Mouse (Mus musculus) heart, adult 8-10 months (tissue): Measurements from ENCODE around the gene Rpl34. TPM values are rescaled to one million over a fixed set of nuclear protein-coding genes. Genes with fewer than 3 reads are reported as not detected.

Experiments
- DNase-seq: peaks from one replicate; pipeline ENCODE4 v3.0.0; 2022; ENCODE audit warnings: low spot score
- total RNA-seq, 4 experiments: library from RNA; stranded (reverse); gene quantifications; 2 replicates each; pipeline ENCODE4 v1.2.4; 2022

The Rpl34 gene
- total RNA-seq, 4 experiments from 2014 or later: 346 to 409 (median 368) TPM

DNA sequence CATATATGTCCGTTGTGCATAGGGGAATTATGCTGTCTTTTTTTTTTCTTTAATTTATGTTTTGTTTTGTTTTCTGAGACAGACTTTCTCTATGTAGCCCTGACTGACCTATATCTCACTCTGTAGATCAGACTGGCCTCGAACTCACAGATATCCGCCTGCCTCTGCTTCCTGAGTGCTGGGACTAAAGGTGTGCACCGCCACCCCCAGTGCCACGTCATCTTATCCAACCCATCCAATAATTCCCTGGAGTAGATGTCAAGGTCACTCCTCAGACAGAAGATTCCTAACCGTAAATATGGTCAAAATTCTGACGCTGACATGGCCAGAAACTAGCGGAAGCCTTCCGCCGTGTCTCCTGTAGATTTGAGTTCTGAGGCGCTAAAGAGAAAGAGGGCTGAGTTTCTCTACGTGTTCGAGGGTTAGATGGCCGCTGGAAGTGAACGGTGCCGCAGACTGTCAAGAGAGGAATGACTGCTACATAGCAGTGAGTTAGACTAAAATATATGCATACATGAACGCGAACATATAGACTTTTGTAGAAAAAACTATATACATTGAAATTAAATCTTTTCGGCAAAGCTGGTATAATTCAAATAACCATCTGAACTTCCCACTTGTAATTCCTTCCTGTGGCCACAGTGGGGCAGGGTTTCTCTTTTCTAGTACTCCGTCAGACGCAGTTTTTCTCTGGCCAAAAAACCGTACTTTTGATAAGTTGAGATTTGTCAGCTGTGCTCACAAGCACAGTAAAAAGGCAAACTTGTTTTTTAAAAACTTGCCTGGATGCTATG, 15.2 kb downstream of the Rpl34 start:
- peak; percentile 77 for DNase-seq

DNA sequence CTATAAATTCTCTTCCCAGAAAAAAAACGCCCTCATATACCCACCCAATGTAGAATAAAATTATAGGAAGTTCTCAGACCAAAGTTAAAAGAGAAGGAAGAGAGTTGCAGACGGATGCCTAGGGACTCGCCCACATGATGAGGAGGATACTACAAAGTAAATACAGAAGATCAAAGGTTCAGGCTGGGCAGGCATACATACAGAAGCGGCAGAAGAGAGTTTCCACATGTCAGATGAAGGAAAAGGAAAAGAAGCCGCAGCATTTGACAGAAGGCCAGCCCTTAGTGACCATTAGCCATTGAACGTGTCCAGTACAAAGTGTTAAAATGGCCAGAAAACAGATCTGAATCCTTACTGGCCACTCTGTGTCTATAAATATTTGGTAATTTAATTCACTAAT, 17.3 kb downstream of the Rpl34 start:
- DNase-seq: no peak

DNA sequence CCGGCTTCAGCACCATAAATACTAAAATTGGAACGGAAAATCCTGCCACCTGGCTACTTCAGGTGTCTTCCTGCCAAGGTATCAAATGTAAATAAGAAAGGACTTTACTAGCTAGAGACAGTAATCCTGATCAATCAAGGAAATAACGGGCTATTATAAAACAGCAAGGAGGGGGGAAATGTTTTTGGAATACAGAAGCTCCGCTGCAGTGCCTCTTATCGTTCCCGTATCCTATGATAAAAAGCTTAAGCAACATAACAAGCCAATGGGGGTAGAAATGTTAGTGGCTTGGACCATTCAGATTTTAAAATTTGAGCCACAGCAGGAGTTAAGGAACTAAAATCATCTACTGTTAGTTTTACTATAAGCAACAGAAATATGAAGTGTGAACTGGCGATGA, 20.1 kb downstream of the Rpl34 start:
- DNase-seq: no peak

DNA sequence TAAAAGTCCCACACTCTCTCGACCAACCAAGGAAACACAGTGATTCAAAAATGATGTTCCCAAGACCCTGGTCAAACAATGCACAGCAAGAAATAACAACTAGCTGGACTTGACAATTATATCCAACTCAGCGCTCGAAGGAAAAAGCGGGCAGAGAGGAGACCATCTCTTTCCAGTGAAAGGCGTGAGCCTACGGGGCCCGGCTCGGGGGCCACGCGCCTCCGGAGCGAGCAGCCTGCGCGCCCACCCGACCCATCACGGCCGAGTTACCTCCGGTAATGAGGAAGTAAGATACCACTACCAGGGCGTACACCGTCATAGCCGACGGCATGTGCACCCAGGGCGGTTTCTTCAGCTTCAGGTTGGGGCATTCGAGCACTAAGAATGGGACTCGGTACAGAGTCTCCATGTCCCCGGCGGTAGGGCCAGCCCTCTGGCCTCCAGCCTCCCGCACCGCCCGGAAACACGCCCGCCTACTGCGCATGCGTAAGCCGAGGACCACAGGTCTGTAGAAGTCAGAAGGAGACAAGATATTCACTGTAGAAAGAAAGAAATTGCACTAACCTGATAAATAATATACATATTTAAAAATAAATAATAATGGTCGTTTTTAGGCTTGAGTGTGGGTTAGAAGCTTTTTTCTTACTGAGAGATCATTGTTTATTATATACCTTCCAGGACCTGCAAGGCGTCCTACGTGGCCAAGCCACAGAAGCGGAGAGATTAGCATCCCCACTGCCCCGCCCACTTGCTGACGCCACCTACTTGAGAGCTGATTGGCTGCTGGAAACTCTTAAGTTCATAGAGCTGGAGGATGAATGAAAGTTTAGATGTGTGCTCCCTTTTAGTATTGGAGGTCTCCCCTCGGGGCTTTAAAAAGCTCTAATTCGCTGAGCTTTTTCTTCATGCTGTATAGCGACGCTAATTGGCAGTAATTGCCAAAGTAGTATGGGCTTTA, 21.0 kb downstream of the Rpl34 start, which contains the start of gene Ostc:
Gene Ostc (minus strand): TSS at position 478 of the 958 bp plus-strand sequence.
- DNase-seq: peak; percentile 97

DNA sequence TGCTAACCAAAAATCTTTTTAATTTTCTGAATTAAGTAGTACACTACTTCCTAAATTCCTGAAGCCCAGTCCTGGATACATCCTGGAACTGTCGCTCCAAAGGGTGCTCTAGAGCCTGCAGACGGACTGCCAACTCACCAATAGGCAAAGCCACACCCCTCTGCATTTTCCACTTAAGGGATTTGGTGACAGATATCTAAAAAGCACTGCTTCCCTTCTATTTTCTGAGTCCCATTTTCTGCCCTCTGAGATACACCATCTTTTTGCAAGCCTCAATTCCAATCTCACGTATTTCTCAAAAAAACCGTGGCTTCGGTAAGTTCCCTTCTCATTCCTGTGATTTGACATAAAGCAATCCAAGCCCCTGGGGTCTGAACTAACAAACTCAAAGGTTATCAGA, 21.7 kb downstream of the Rpl34 start:
- no peak for DNase-seq

DNA sequence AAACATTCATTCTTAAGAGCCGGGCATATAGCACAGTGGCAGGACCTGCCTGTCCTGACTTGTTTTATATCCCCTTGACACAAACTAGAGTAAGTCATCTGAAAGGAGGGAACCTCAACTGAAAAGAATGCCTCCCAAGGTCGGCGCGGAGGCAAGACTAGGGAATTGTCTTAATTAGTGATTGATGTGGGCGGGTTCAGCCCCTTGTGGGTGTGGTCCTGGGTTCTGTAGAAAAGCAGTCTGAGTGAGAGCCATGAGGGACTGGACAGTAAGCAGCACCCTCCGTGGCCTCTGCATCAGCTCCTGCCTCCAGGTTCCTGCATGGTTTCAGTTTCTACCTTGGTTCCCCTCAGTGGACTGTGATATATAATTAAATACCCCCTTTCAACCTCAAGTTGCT, 27.9 kb downstream of the Rpl34 start:
- no peak for DNase-seq

DNA sequence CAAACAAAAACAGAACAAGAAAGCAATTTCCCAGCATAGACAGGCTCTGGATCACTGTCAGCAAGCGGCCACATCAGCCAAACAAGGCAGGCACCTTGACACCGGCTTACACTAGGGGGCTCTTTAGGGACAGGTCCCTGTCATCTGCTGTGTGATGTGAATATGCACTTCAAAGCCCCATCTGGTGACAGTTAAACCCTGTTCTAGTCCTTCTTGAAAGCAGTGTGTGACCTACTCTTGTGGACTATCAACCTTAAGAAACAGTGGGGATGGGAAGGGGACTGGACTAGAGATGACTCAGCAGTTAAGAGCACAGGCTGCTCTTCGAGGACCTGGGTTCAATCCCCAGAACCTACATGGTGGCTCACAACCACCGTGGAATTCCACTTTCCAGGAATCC, 32.6 kb downstream of the Rpl34 start:
- DNase-seq: no peak

DNA sequence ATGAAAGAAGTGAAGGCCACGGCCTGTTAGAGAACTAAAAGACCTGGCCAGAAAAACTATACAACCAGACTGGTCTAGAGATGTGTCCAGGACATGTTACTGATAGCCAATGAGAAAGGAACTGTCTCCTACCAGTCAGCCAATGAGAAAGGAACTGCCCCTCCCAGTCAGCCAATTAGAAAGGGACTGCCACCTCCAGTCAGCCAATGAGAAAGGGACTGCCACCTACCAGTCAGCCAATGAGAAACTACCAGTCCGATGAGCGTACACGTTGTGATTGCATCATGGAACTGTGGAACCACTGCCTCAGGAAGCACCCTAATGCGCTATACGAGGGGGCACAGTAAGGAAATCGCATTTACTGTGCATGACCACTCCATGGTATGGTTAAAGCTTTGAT, 35.5 kb downstream of the Rpl34 start:
- DNase-seq: no peak

DNA sequence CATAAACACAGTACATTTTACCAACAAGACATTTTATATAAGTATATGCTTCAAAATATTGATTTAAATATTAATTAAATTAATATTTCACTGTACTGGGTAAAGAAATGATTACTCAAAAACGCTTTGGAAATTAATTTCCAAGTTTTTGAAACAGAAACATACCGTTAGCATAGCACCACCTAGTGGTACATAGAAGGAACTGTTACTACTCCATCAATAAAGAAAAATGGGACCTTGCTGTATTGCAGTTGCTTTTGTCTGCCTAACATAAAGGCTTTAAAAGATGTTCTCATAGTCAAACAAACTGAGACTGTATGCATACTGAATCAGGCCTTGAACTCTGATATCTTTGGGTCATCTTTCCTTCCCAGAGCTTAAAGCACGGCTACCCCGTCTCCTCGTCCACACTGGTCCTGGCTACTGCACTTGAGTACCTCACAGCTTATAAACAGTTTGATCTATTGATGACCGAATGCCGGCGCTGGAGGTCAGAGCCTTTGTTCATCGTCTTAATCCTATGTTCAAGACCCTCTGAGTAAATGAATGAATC, 36.1 kb downstream of the Rpl34 start:
- no peak for DNase-seq

DNA sequence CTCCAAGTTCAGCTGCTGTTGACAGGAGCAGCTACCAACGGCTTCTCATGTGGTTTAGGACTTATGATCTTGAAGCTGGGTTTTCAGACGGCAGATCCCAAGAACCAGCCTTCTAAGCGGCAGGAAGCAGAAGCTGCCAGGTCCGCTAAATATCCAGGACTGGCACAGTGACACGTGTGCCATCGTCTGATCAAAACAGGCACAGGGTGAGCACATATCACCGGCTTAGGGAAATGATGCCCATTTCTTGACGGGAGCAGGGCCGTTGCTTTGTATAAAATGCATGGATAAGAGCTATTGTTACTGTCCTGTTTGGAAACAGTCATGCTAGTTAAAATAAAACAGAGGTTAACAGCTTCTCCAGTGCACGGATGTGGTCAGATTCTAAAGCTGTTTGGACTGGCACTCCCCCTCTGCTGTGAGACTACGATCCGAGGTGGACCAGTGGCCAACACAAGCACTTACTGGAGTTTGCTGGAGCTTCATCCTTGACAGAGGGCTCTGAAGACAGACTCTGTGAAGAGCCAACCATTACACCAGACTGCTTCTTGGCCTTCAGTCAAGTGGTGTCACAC, 38.5 kb downstream of the Rpl34 start:
- no peak for DNase-seq

DNA sequence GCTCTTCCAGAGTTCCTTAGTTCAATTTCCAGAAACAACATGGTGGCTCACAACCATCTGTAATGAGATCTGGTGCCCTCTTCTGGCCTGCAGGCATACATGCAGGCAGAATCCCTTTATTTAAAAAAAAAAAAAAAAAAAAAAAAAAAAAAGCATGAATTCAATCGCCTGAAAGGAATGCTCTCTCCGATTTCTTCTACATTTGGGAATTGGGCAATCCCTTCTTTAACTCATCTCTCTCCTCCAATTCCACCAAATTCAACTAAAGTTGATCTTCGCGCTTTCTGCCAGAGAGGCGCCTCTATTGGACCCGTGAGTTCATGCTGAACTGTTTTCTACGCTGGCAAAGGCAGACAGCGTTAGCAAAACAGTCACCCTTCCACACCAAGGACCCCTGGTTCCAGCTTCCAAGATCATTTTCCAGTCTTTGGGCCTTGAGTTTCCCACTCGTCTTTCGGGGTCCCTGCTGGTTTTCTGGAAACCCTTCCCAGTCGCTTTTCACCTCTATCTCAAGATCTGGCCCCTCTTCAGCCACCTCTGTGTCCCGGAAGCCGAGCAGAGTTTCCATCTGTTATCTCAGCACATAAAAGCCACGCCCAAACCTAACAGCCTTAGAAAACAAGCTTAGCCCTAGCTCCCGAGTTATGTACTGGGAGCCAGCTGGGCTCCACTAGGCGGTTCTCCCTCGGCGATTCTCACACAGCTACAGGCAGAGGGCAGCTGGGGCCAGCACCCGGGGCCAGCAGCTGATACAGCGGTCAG, 39.2 kb downstream of the Rpl34 start:
- peak; percentile 53 for DNase-seq

DNA sequence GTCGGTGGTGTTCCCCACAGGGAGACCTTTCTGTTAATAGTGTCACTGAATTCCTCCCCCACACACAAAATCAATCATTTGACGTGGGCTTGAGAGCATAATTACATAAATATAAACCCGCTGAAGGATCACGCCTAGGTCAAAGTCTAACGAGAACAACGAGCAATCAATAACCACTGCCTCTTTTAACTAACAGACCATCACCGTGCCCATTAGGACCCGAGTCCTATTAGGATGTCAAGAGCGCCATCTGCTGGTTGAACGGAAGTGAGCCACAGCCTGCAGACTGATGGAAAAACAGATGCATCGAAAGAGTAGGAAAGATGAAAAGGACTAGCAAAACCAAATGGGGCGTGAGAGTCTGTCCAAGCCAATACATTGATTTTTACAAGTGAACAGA, 40.6 kb downstream of the Rpl34 start:
- peak; percentile 60 for DNase-seq

DNA sequence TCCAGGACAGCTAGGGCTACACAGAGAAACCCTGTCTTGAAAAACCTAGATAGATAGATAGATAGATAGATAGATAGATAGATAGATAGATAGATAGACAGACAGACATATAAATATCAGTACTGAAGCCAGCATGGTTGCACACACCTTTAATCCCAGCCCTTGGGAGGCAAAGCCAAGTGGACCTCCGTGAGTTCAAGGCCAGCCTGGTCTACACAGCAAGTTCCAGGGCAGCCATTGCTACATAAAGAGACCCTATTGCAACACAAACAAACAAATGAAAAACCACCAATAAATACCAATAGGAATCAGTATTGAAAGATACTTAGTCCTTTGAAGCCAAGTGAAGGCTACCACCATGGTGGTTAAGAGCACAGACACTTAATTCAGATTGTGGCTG, 43.1 kb downstream of the Rpl34 start:
- DNase-seq: no peak

DNA sequence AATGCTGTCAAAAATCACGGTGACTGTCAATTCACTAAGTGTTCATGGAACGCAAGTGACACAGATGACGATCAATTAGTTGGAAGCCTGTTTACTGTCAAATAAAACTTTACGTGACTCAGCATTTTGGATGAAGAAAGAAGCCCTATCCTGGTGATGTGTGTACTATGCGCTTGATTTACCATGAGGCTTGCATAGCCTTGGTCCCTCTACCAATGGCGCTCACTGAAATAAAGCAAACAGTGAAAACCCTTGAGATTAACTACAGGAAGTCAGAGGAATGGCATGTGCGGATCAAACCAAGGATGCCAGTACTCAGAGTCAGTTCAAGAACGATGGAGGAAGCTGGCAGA, 45.2 kb downstream of the Rpl34 start:
- no peak for DNase-seq

DNA sequence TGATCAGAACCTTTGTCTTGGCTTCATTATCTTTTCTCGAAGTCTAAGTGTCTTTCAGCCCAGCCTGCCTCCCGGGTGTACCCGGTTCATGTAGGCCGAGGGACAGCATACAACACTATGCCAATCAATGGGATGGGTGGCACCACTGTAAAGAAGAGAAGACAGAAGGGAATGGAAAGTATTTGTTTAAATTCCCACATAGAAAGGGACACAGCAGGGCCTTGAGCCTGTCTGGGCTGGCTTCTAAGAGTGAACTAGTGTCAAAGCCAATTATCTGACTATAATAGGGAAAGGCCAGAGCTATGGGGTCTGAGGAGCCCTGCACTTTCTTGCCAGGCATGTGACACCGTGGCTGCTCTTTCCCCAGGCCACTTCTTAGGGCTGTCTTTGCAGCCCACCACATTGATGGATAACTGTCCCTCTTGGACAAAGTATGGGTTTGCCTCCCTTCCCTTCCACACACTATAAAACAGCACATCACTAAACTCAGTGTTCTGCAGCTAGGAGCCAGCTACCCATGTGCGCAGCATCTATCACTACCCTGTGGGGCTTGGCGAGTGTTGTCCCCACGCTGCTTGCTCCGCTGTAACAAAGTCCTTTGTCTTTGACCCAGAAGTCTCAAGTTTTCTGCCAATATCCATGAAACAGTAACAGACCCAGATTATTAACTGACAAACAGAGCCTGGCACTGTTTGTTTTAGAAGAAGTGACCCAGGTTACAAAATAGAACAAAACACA, 45.8 kb downstream of the Rpl34 start:
- no peak for DNase-seq

DNA sequence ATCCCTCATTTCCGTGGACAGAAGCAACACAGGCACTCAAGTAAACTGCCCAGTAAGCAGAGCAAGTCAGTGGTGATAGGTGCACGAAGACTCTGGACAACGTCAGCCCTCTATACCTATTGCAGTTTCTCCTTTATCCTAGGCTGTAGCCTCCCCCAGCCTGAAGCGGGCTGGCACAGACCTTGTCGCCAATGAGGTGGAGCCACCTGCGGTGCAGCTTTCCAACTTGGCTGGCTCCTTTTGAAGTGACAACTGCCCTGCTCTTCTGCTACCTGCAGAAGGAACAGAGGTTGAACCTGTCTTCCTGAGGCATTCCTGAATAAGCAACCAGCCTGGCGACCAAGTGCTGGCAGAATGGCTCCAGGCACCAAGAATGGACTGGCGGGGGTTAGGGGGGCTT, 46.4 kb downstream of the Rpl34 start:
- no peak for DNase-seq

DNA sequence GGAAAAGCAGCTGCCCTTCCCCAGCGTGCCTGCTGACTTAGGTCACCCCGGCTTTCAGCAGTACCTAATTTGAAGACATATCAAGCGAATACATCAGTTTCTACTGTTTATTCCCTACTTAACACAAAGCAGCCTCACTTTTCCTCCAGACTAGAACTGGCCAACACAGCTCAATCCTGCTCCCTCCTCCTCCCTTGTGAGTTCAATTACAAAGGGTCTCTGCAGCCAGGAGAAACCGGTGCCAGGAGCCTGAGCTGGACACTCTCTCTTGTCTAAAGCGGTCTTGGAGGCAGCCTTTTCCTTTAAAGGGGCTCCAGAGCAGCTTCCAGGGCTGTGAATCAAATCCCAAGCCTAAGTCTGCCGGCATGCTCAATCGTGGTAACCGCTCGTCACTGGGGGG, 48.0 kb downstream of the Rpl34 start:
- no peak for DNase-seq

DNA sequence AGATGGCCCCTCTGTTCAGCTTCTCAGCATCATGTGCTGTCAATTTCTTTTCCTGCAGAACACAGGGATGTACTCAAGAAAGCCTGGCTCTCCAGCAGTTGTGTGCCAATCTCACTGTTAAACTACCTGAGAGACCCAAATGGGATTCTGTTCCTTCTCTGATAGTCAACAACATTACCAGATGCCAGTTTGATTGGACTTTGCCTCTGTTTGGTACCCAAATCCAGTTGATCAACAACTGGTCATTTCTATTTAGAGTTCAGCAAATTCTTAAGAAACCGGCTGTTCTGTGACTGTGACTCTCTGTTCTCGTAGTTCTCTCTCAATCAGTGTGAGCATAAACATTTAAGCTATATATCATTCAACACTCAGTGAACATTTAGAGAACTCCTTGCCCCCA, 49.0 kb downstream of the Rpl34 start:
- DNase-seq: no peak

DNA sequence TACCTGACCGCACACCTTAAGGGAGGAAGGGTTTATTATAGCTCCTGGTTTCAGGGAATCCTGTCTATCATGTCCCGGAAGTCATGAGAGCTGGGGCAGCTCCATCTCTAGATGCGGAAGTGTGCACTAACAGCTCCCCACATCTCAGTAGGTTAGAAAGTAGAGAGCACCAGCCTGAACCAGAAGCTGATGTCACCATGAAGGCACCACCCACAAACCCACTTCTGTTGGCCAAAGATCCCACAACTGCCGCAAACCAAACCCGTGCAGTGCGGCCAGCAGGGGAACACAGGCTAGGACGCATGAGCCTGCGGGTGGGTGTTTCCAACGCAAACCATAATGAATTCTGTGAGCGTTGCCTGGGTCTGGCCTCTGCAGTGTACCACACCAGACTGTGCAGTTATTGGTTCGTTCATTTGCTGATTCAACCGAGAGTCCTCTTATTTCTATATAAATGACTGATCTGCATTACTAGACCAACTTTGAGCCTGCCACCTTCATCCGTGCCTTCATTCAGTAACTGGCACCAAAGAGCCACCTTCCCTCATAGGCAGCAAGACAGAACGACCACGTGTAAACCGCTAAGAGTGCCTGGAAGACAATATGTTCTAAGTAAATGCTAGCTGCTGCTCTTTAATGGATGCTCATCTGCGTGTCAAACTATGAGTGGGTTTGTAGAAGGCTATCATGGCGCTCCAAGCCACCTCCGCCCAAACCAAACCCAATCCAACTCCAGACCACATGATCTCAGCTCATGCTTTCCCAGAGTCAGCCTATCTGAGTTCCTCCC, 52.3 kb downstream of the Rpl34 start:
- DNase-seq: no peak
